Mouse (Mus musculus) cerebellum, adult 2 months (tissue): ENCODE results near the gene Krba1. TPM values are rescaled to one million over a fixed set of nuclear protein-coding genes. Genes with fewer than 3 reads are reported as not detected.
A peak's percentile ranks its signal among the peaks of the same experiment; 100 is the strongest.

Source experiments
- DNase-seq, 2 experiments: peaks; one replicate each; pipeline ENCODE4 v3.0.0; 2021
- H3K27ac ChIP-seq: fragments of 200-500 bp; 2 replicates; pipeline ENCODE4 v1.5.1; 2012; ENCODE audit warnings: low read length, control low read depth, inconsistent platforms; ENCODE audit not compliant: insufficient read depth
- H3K27me3 ChIP-seq: fragments of 200-500 bp; 2 replicates; pipeline ENCODE4 v1.6.1; 2012; ENCODE audit warnings: inconsistent platforms, mild to moderate bottlenecking, low read length, moderate library complexity; ENCODE audit not compliant: control insufficient read depth, insufficient read depth
- H3K4me1 ChIP-seq: fragments of 200-500 bp; 2 replicates; pipeline ENCODE4 v1.6.1; 2011; ENCODE audit warnings: low read length; ENCODE audit not compliant: control insufficient read depth, insufficient read depth
- H3K4me3 ChIP-seq: fragments of 200-500 bp; replicated peaks from 2 replicates; pipeline ENCODE3; 2011; ENCODE audit warnings: mild to moderate bottlenecking, low read depth, low read length, control low read depth; ENCODE audit not compliant: insufficient read depth
- CTCF ChIP-seq: fragments of 200-500 bp; IDR thresholded peaks from 2 replicates; pipeline ENCODE4 v1.5.1; 2011; ENCODE audit warnings: low read depth, mild to moderate bottlenecking, control low read depth, low read length, moderate library complexity, borderline replicate concordance; ENCODE audit not compliant: insufficient read depth
- POLR2A ChIP-seq: fragments of 200-500 bp; IDR thresholded peaks from 2 replicates; pipeline ENCODE4 v1.6.1; 2011; ENCODE audit warnings: low read length, control low read depth, borderline replicate concordance; ENCODE audit not compliant: insufficient read depth
- WGBS: fragments of 180-500 bp; shearing (Covaris S2); methylation state at CpG from one replicate; pipeline ENCODE4 v1.1.7; 2018; 5-methylcytosine and 5-hydroxymethylcytosine counted together
- polyA plus RNA-seq: library from polyadenylated mRNA; depleted of rRNA; stranded (reverse); fragments of >200 nt; gene quantifications from 2 replicates; pipeline ENCODE4 v1.2.3, GENCODE M21; 2012

The Krba1 gene
- polyA plus RNA-seq, 1 experiment: 50.6 TPM

- H3K4me1 ChIP-seq: peaks cover 14% of the 10 kb centered on the region
- no peaks in the 10 kb centered on the region for H3K27me3 ChIP-seq
- DNase-seq: no peak
- TF ChIP-seq POLR2A: no peak
- no peak for TF ChIP-seq CTCF
- H3K4me3 ChIP-seq: no peak overlapping the region
- H3K27ac ChIP-seq: no peak overlapping the region; the same call in 1 of the 2 replicates
These were observed 44.3 kb downstream of the Krba1 start for GRCm38 (mm10) chr6:48439654-48440053.

- WGBS: 49% methylated on average over 14 of the region's 14 CpGs
- TF ChIP-seq CTCF (no peak), POLR2A (no peak)
- Histone ChIP-seq H3K27me3 (no peaks in the 10 kb centered on the region), H3K27ac (no peak overlapping the region; the same call in 1 of the 2 replicates), H3K4me1 (peaks cover 14% of the 10 kb centered on the region), H3K4me3 (no peak overlapping the region)
- no peak for DNase-seq
These were observed 45.1 kb downstream of the Krba1 start for GRCm38 (mm10) chr6:48440306-48441014.

- DNase-seq: peak; percentile 91
- WGBS: 5% methylated on average over 19 of the region's 19 CpGs
- Histone ChIP-seq H3K4me3 (peak overlapping the region; percentile 86), H3K27ac (peak overlapping the region; percentile 64), H3K27me3 (no peaks in the 10 kb centered on the region), H3K4me1 (peaks cover 14% of the 10 kb centered on the region)
- TF ChIP-seq POLR2A (peak; percentile 37; the same call in 1 of the 2 replicates), CTCF (no peak)
These were observed 48.4 kb downstream of the Krba1 start for GRCm38 (mm10) chr6:48443592-48444309.

GRCm38 (mm10) chr6:48444310-48445180 lies 49.2 kb downstream of the Krba1 start:
- Histone ChIP-seq H3K27me3 (no peaks in the 10 kb centered on the region), H3K27ac (peak overlapping the region; percentile 78), H3K4me3 (peak overlapping the region; percentile 86), H3K4me1 (peaks cover 12% of the 10 kb centered on the region; the same call in 1 of the 2 replicates)
- TF ChIP-seq POLR2A: no peak
- no peak for TF ChIP-seq CTCF
- 2% methylated on average over 30 of the region's 34 CpGs for WGBS
- peak; percentile 67 to 70 for DNase-seq

GRCm38 (mm10) chr6:48445181-48446101 lies 50.1 kb downstream of the Krba1 start, which contains the start of gene Zfp467:
Gene Zfp467, minus strand, starts transcription at chr6:48445825.
- peaks cover 8% of the 10 kb centered on the region; the same call in 1 of the 2 replicates for H3K4me1 ChIP-seq
- TF ChIP-seq POLR2A: peak; percentile 61; the same call in 1 of the 2 replicates
- no peak for TF ChIP-seq CTCF
- WGBS: under 1% methylated on average over 65 of the region's 65 CpGs
- H3K4me3 ChIP-seq: peak within 1 kb of the TSS; percentile 86
- no peaks in the 10 kb centered on the region for H3K27me3 ChIP-seq
- peak; percentile 73 to 80 for DNase-seq
- peak within 1 kb of the TSS; percentile 83 for H3K27ac ChIP-seq

- TF ChIP-seq POLR2A (no peak), CTCF (no peak)
- H3K27me3 ChIP-seq: no peaks in the 10 kb centered on the region
- DNase-seq: peak in 1 of 2 experiments; percentile 49
- H3K27ac ChIP-seq: peak overlapping the region; percentile 52; the same call in 1 of the 2 replicates
- WGBS: 14% methylated on average over 3 of the region's 3 CpGs
- 0 out of 2 replicates have a peak, but pooled peaks cover 8% of the 10 kb centered on the region for H3K4me1 ChIP-seq
- H3K4me3 ChIP-seq: peak overlapping the region; percentile 86
These were observed 50.9 kb downstream of the Krba1 start for GRCm38 (mm10) chr6:48446256-48446655.
